Mouse (Mus musculus): ENCODE measurements around the gene Itgb5. TPM values are rescaled to one million over a fixed set of nuclear protein-coding genes. Genes with fewer than 3 reads are reported as not detected.
A peak's percentile ranks its signal among the peaks of the same experiment; 100 is the strongest.

Itgb5 gene
- polyA plus RNA-seq, 1 experiment from 2014 or later = 76.8 TPM

DNA sequence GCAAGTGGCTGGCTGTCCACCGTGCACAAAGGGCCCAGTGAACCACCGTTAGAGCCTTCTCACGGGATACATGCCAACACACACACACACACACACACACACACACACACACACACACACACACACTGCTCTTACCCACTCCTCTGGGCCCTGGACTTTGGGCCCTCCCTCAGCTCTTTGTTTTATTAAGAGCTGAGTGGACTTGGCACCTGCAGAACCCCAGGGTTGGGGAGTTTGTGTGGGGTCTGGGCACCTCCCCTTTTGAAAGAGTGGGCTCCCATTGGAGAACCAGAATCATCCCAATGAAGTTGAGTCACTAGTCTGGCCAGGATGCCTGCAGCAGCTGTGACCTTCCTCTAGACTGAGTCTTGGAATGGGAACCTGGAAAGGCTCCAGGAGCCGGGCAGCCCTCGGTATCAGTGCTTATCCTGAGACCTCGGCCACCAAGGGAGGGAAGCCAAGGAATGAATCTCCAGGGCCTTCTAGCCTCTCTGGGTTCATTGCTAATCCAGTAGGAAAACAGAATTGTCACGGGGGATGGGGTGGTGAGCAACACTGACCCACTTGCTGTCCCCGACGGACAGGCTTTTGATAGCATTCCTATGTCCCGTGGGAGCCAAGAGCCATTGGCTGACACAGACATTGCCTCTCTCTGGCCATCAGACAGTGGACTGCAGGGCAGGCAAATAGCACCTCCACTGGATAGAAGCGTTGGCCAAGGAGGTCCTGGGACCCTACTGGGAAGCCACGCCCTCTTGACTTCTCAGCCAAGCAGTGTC is 87.2 kb downstream of the Itgb5 start:
- Histone ChIP-seq H3K36me3 (peaks cover 24% of the 10 kb centered on the region), H3K4me1 (replicated peaks) (peaks cover 58% of the 10 kb centered on the region), H3K9ac (0 out of 2 replicates have a peak overlapping the region, but pooled peaks have one; percentile 10), H3K9me3 (replicated peaks) (no peaks in the 10 kb centered on the region), H3K4me3 (no peak overlapping the region), H3K27ac (ENCODE audit: poor library complexity, severe bottlenecking) (peak overlapping the region; percentile 49; the same call in 1 of the 2 replicates), H3K4me2 (0 out of 2 replicates have a peak overlapping the region, but pooled peaks have one; percentile 13), H3K27me3 (replicated peaks) (no peaks in the 10 kb centered on the region)
- peak; percentile 74 for ATAC-seq (ENCODE audit: insufficient number of reproducible peaks, low FRiP score)
- WGBS = 36% methylated on average over 12 of the region's 12 CpGs

DNA sequence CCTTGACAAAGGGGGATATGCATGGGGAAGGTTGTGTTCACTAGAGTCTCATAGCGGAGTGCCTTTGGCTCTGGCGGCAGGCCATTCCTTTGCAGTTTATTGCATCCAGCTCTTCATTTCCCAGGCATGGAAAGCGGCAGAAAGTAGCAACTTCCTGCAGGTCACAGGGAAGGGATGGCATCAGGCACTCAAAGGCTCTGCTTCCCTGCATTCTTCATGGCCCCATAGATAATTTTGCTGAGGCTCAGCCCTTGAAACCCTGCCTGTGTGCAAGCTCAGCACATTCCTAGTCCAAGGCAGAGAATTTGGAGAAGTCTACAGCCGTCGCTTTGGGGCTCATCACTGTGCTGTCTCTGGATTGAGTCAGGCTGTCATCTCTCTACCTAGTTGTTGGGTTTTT is 87.9 kb downstream of the Itgb5 start:
- peaks cover 66% of the 10 kb centered on the region for H3K4me1 ChIP-seq (replicated peaks)
- no peak for ATAC-seq (ENCODE audit: insufficient number of reproducible peaks, low FRiP score)
- H3K9ac ChIP-seq = no peak overlapping the region

GRCm38 (mm10) chr16:33917926-33918325 is 88.5 kb downstream of the Itgb5 start:
- H3K27ac ChIP-seq (ENCODE audit: poor library complexity, severe bottlenecking) = 0 out of 2 replicates have a peak overlapping the region, but pooled peaks have one; percentile 49
- no peak overlapping the region for H3K4me2 ChIP-seq
- 75% methylated on average over 5 of the region's 5 CpGs for WGBS
- no peaks in the 10 kb centered on the region for H3K27me3 ChIP-seq (replicated peaks)
- no peak overlapping the region for H3K9ac ChIP-seq
- peaks cover 17% of the 10 kb centered on the region for H3K36me3 ChIP-seq
- no peaks in the 10 kb centered on the region for H3K9me3 ChIP-seq (replicated peaks)
- peaks cover 71% of the 10 kb centered on the region for H3K4me1 ChIP-seq (replicated peaks)
- H3K4me3 ChIP-seq = no peak overlapping the region
- ATAC-seq (ENCODE audit: insufficient number of reproducible peaks, low FRiP score) = no peak

More for the DNA sequence above, 87.9 kb downstream of the Itgb5 start:
- Histone ChIP-seq H3K36me3 (peaks cover 19% of the 10 kb centered on the region), H3K4me2 (no peak overlapping the region), H3K27ac (ENCODE audit: poor library complexity, severe bottlenecking) (peak overlapping the region; percentile 49; the same call in 1 of the 2 replicates), H3K27me3 (replicated peaks) (no peaks in the 10 kb centered on the region), H3K4me3 (no peak overlapping the region), H3K9me3 (replicated peaks) (no peaks in the 10 kb centered on the region)
- WGBS = 35% methylated on average over 5 of the region's 5 CpGs

- Histone ChIP-seq H3K9ac (no peak overlapping the region), H3K4me2 (no peak overlapping the region), H3K27ac (ENCODE audit: poor library complexity, severe bottlenecking) (no peak overlapping the region), H3K4me3 (no peak overlapping the region), H3K9me3 (replicated peaks) (no peaks in the 10 kb centered on the region), H3K36me3 (peaks cover 12% of the 10 kb centered on the region), H3K4me1 (replicated peaks) (peaks cover 60% of the 10 kb centered on the region), H3K27me3 (replicated peaks) (no peaks in the 10 kb centered on the region)
- WGBS = 53% methylated on average over 5 of the region's 5 CpGs
- no peak for ATAC-seq (ENCODE audit: insufficient number of reproducible peaks, low FRiP score)
Measured at GRCm38 (mm10) chr16:33921514-33921913, 92.0 kb downstream of the Itgb5 start.

GRCm38 (mm10) chr16:33922111-33923000 is 92.9 kb downstream of the Itgb5 start:
- 25% methylated on average over 18 of the region's 18 CpGs for WGBS

DNA sequence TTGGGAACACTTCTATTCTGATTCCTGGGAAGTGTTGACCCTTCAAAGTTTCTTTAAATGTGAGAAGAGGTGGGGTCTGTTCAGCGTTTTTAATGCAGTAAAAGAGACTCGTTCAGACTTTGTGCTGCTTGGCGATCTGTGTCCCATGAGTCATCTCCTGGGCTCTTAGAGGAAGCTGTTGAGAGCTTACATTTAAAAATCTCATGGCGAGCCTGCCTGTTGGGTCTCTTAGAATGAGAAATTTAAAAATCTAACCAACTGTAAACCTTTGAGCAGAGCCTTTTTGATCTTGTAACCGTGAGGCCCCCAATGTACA is 93.5 kb downstream of the Itgb5 start:
- ATAC-seq (ENCODE audit: insufficient number of reproducible peaks, low FRiP score) = no peak
- Histone ChIP-seq H3K27me3 (replicated peaks) (no peaks in the 10 kb centered on the region), H3K9me3 (replicated peaks) (no peaks in the 10 kb centered on the region), H3K4me2 (no peak overlapping the region), H3K36me3 (peaks cover 12% of the 10 kb centered on the region), H3K4me3 (no peak overlapping the region), H3K27ac (ENCODE audit: poor library complexity, severe bottlenecking) (peak overlapping the region; percentile 61; the same call in 1 of the 2 replicates), H3K9ac (no peak overlapping the region), H3K4me1 (replicated peaks) (peaks cover 53% of the 10 kb centered on the region)
- 35% methylated on average over 5 of the region's 5 CpGs for WGBS

More at GRCm38 (mm10) chr16:33922111-33923000, 92.9 kb downstream of the Itgb5 start:
- Histone ChIP-seq H3K27ac (ENCODE audit: poor library complexity, severe bottlenecking) (peak overlapping the region; percentile 61; the same call in 1 of the 2 replicates), H3K4me3 (no peak overlapping the region), H3K4me2 (0 out of 2 replicates have a peak overlapping the region, but pooled peaks have one; percentile 0), H3K9me3 (replicated peaks) (no peaks in the 10 kb centered on the region), H3K36me3 (peaks cover 12% of the 10 kb centered on the region), H3K9ac (no peak overlapping the region), H3K4me1 (replicated peaks) (peaks cover 53% of the 10 kb centered on the region), H3K27me3 (replicated peaks) (no peaks in the 10 kb centered on the region)
- ATAC-seq (ENCODE audit: insufficient number of reproducible peaks, low FRiP score) = peak; percentile 49; the same call in 1 of the 2 replicates

DNA sequence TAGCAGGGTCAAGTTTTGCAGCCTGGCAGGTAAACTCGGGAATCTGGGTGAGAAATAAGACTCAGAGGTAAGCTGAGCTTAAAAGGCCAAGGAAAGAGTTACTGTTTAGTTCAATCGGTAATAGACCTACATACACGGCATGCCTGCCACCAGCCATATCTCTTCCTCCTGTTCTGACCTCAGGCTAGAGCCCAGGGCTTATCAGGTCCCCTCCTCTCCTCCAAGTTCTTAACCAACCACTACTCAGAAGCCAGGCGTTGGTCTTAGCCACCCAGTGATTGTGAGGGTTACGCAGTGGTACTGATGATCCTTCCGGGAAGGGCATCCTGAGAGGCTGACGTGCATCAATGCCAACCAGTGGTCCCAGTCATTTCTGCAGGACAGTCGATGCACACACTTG is 94.3 kb downstream of the Itgb5 start:
- WGBS = 48% methylated on average over 8 of the region's 8 CpGs
- H3K27me3 ChIP-seq (replicated peaks) = no peaks in the 10 kb centered on the region
- peaks cover 12% of the 10 kb centered on the region for H3K36me3 ChIP-seq
- no peak overlapping the region for H3K9ac ChIP-seq
- no peak overlapping the region for H3K4me2 ChIP-seq
- H3K27ac ChIP-seq (ENCODE audit: poor library complexity, severe bottlenecking) = no peak overlapping the region
- no peaks in the 10 kb centered on the region for H3K9me3 ChIP-seq (replicated peaks)
- peaks cover 54% of the 10 kb centered on the region for H3K4me1 ChIP-seq (replicated peaks)
- no peak for ATAC-seq (ENCODE audit: insufficient number of reproducible peaks, low FRiP score)
- H3K4me3 ChIP-seq = no peak overlapping the region

DNA sequence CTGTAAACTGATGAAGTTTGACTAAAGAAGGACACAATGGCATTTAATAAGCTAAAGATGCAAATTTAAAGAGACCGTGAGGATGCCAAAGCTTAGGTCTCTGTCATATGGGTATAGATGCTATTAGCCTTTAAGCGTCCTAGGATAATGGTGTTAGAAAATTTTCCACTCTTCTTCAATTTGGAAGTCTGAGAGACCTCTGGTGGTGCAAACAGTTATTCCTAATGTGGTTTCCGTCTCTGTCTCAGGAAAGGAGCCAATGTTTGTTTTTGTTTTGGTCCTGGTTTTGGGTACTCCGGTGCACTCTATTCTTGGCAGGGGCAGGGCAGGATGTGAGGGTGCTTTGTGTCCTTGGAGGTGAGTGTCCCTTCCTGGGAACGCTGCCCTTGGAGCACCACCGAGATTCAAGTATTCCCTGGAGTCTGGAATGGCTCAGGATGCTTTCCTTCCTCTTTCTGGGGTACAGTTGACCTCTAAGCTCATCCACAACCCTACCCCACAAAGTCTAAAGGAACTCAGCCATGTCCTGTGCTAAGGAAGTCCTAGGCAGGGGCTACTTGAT is 97.9 kb downstream of the Itgb5 start:
- Histone ChIP-seq H3K4me3 (no peak overlapping the region), H3K9ac (no peak overlapping the region), H3K36me3 (no peaks in the 10 kb centered on the region), H3K9me3 (replicated peaks) (no peaks in the 10 kb centered on the region), H3K4me2 (no peak overlapping the region), H3K27ac (ENCODE audit: poor library complexity, severe bottlenecking) (peak overlapping the region; percentile 18; the same call in 1 of the 2 replicates), H3K27me3 (replicated peaks) (no peaks in the 10 kb centered on the region), H3K4me1 (replicated peaks) (peaks cover 65% of the 10 kb centered on the region)
- ATAC-seq (ENCODE audit: insufficient number of reproducible peaks, low FRiP score) = no peak
- 62% methylated on average over 6 of the region's 6 CpGs for WGBS

GRCm38 (mm10) chr16:33928788-33929462 is 99.5 kb downstream of the Itgb5 start:
- H3K9me3 ChIP-seq (replicated peaks) = no peaks in the 10 kb centered on the region
- peaks cover 61% of the 10 kb centered on the region for H3K4me1 ChIP-seq (replicated peaks)
- no peaks in the 10 kb centered on the region for H3K27me3 ChIP-seq (replicated peaks)
- peak; percentile 79 for ATAC-seq (ENCODE audit: insufficient number of reproducible peaks, low FRiP score)
- H3K9ac ChIP-seq = no peak overlapping the region; the same call in 1 of the 2 replicates
- 35% methylated on average over 9 of the region's 9 CpGs for WGBS
- H3K27ac ChIP-seq (ENCODE audit: poor library complexity, severe bottlenecking) = peak overlapping the region; percentile 85
- no peak overlapping the region for H3K4me3 ChIP-seq
- peak overlapping the region; percentile 35; the same call in 1 of the 2 replicates for H3K4me2 ChIP-seq
- H3K36me3 ChIP-seq = no peaks in the 10 kb centered on the region

DNA sequence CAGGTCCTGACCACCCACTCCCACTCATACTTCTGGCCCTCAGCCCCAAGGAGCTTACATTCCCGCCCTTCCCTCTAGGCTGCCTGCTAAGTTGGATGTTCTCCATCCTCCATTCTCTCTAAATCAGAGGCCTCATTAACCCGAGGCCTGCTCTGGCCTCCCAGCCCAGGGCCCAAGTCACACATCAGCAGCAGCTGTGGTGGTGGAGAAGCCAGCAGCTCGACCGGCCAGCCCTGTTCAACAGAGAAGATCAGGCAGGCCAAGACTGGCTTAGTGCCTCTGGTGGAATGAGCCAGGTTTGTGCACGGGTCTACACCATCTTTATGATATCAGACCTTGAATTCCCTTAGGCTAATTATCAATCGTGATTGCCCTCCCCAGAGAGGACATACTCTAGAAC is 101.3 kb downstream of the Itgb5 start:
- Histone ChIP-seq H3K9me3 (replicated peaks) (no peaks in the 10 kb centered on the region), H3K4me1 (replicated peaks) (peaks cover 67% of the 10 kb centered on the region), H3K27ac (ENCODE audit: poor library complexity, severe bottlenecking) (no peak overlapping the region), H3K36me3 (no peaks in the 10 kb centered on the region), H3K4me3 (no peak overlapping the region), H3K9ac (no peak overlapping the region), H3K27me3 (replicated peaks) (no peaks in the 10 kb centered on the region), H3K4me2 (no peak overlapping the region)
- no peak for ATAC-seq (ENCODE audit: insufficient number of reproducible peaks, low FRiP score)
- WGBS = 83% methylated on average over 6 of the region's 6 CpGs
